Mouse (Mus musculus): Measurements from ENCODE around the gene Cxcl3. TPM values are rescaled to one million over a fixed set of nuclear protein-coding genes. Genes with fewer than 3 reads are reported as not detected.

The Cxcl3 gene
- polyA plus RNA-seq, 1 experiment, result 0.06 TPM

GRCm38 (mm10) chr5:90760844-90761243, 25.1 kb upstream of the Cxcl3 start:
- Histone ChIP-seq H3K4me3 (ENCODE audit: extremely low read depth, insufficient read depth, insufficient read length) (no peak overlapping the region), H3K36me3 (ENCODE audit: control insufficient read depth, insufficient read depth, low read length) (no peaks in the 10 kb centered on the region), H3K27ac (ENCODE audit: insufficient read depth, low read length) (no peak overlapping the region), H3K27me3 (ENCODE audit: control insufficient read depth, insufficient read depth, low read length) (peaks cover 2% of the 10 kb centered on the region; the same call in 1 of the 2 replicates), H3K4me1 (ENCODE audit: control insufficient read depth, insufficient read depth, insufficient read length) (no peaks in the 10 kb centered on the region)
- DNase-seq (ENCODE audit: low read depth in 1 of 2, low spot score in 2 of 2), result no peak
- no peak for TF ChIP-seq POLR2A (IDR thresholded peaks at IDR 0.05; ENCODE audit: low read depth, low read length)
- TF ChIP-seq CTCF (IDR thresholded peaks at IDR 0.05; ENCODE audit: extremely low read depth, insufficient read depth, insufficient read length, insufficient replicate concordance), result no peak
- 70% methylated on average over 2 of the region's 2 CpGs for WGBS

- 82% methylated on average over 3 of the region's 3 CpGs for WGBS
- H3K27me3 ChIP-seq (ENCODE audit: control insufficient read depth, insufficient read depth, low read length), result peaks cover 2% of the 10 kb centered on the region; the same call in 1 of the 2 replicates
- no peak overlapping the region for H3K27ac ChIP-seq (ENCODE audit: insufficient read depth, low read length)
- no peaks in the 10 kb centered on the region for H3K36me3 ChIP-seq (ENCODE audit: control insufficient read depth, insufficient read depth, low read length)
- H3K4me1 ChIP-seq (ENCODE audit: control insufficient read depth, insufficient read depth, insufficient read length), result no peaks in the 10 kb centered on the region
- H3K4me3 ChIP-seq (ENCODE audit: extremely low read depth, insufficient read depth, insufficient read length), result no peak overlapping the region
- DNase-seq (ENCODE audit: low read depth in 1 of 2, low spot score in 2 of 2), result no peak
- TF ChIP-seq CTCF (IDR thresholded peaks at IDR 0.05; ENCODE audit: extremely low read depth, insufficient read depth, insufficient read length, insufficient replicate concordance), result no peak
- TF ChIP-seq POLR2A (IDR thresholded peaks at IDR 0.05; ENCODE audit: low read depth, low read length), result no peak
Measured at GRCm38 (mm10) chr5:90761834-90762233, 24.1 kb upstream of the Cxcl3 start.

- Histone ChIP-seq H3K27me3 (ENCODE audit: control insufficient read depth, insufficient read depth, low read length) (peaks cover 2% of the 10 kb centered on the region; the same call in 1 of the 2 replicates), H3K36me3 (ENCODE audit: control insufficient read depth, insufficient read depth, low read length) (no peaks in the 10 kb centered on the region), H3K4me1 (ENCODE audit: control insufficient read depth, insufficient read depth, insufficient read length) (no peaks in the 10 kb centered on the region), H3K4me3 (ENCODE audit: extremely low read depth, insufficient read depth, insufficient read length) (no peak overlapping the region), H3K27ac (ENCODE audit: insufficient read depth, low read length) (no peak overlapping the region)
- TF ChIP-seq POLR2A (IDR thresholded peaks at IDR 0.05; ENCODE audit: low read depth, low read length) (no peak), CTCF (IDR thresholded peaks at IDR 0.05; ENCODE audit: extremely low read depth, insufficient read depth, insufficient read length, insufficient replicate concordance) (no peak)
- 86% methylated on average over 12 of the region's 12 CpGs for WGBS
- DNase-seq (ENCODE audit: low read depth in 1 of 2, low spot score in 2 of 2), result no peak
Measured at GRCm38 (mm10) chr5:90763912-90764665, 21.8 kb upstream of the Cxcl3 start.

GRCm38 (mm10) chr5:90765821-90766606, 19.9 kb upstream of the Cxcl3 start:
- DNase-seq (ENCODE audit: low read depth in 1 of 2, low spot score in 2 of 2), result no peak
- no peaks in the 10 kb centered on the region for H3K27me3 ChIP-seq (ENCODE audit: control insufficient read depth, insufficient read depth, low read length)
- 80% methylated on average over 8 of the region's 8 CpGs for WGBS
- H3K27ac ChIP-seq (ENCODE audit: insufficient read depth, low read length), result no peak overlapping the region
- TF ChIP-seq CTCF (IDR thresholded peaks at IDR 0.05; ENCODE audit: extremely low read depth, insufficient read depth, insufficient read length, insufficient replicate concordance) (no peak), POLR2A (IDR thresholded peaks at IDR 0.05; ENCODE audit: low read depth, low read length) (no peak)
- H3K4me1 ChIP-seq (ENCODE audit: control insufficient read depth, insufficient read depth, insufficient read length), result no peaks in the 10 kb centered on the region
- no peaks in the 10 kb centered on the region for H3K36me3 ChIP-seq (ENCODE audit: control insufficient read depth, insufficient read depth, low read length)
- H3K4me3 ChIP-seq (ENCODE audit: extremely low read depth, insufficient read depth, insufficient read length), result no peak overlapping the region

- WGBS, result 41% methylated on average over 3 of the region's 3 CpGs
- Histone ChIP-seq H3K27me3 (ENCODE audit: control insufficient read depth, insufficient read depth, low read length) (no peaks in the 10 kb centered on the region), H3K27ac (ENCODE audit: insufficient read depth, low read length) (no peak within 1 kb of the TSS), H3K36me3 (ENCODE audit: control insufficient read depth, insufficient read depth, low read length) (no peaks in the 10 kb centered on the region), H3K4me3 (ENCODE audit: extremely low read depth, insufficient read depth, insufficient read length) (no peak within 1 kb of the TSS), H3K4me1 (ENCODE audit: control insufficient read depth, insufficient read depth, insufficient read length) (no peaks in the 10 kb centered on the region)
- TF ChIP-seq POLR2A (IDR thresholded peaks at IDR 0.05; ENCODE audit: low read depth, low read length), result no peak
- TF ChIP-seq CTCF (IDR thresholded peaks at IDR 0.05; ENCODE audit: extremely low read depth, insufficient read depth, insufficient read length, insufficient replicate concordance), result no peak
- no peak for DNase-seq (ENCODE audit: low read depth in 1 of 2, low spot score in 2 of 2)
Measured at GRCm38 (mm10) chr5:90768218-90768617, 17.7 kb upstream of the Cxcl3 start, which contains the start of gene Ppbp. Ppbp (plus strand) TSS chr5:90768518.

- no peaks in the 10 kb centered on the region for H3K4me1 ChIP-seq (ENCODE audit: control insufficient read depth, insufficient read depth, insufficient read length)
Measured at GRCm38 (mm10) chr5:90771369-90771768, 14.5 kb upstream of the Cxcl3 start.

More at GRCm38 (mm10) chr5:90771369-90771768, 14.5 kb upstream of the Cxcl3 start:
- Histone ChIP-seq H3K27me3 (ENCODE audit: control insufficient read depth, insufficient read depth, low read length) (no peaks in the 10 kb centered on the region), H3K27ac (ENCODE audit: insufficient read depth, low read length) (no peak overlapping the region), H3K4me3 (ENCODE audit: extremely low read depth, insufficient read depth, insufficient read length) (no peak overlapping the region), H3K36me3 (ENCODE audit: control insufficient read depth, insufficient read depth, low read length) (no peaks in the 10 kb centered on the region)
- TF ChIP-seq POLR2A (IDR thresholded peaks at IDR 0.05; ENCODE audit: low read depth, low read length) (no peak), CTCF (IDR thresholded peaks at IDR 0.05; ENCODE audit: extremely low read depth, insufficient read depth, insufficient read length, insufficient replicate concordance) (no peak)
- no peak for DNase-seq (ENCODE audit: low read depth in 1 of 2, low spot score in 2 of 2)
- 32% methylated on average over 3 of the region's 3 CpGs for WGBS

All from spleen, adult 2 months (tissue).